Comparison of ENCODE assay signal across 8 mouse cellular contexts in genomic region chr13:37508385-37509351, GRCm38 (mm10).
A peak's percentile ranks its signal among the peaks of the same experiment; 100 is the strongest.
DNase-seq lines count a peak whose midpoint lies in the region; ATAC-seq lines count a peak whose summit lies in the region.

No protein-coding gene starts in this region.

- DNase-seq in adrenal gland, adult 2 months, result peak; percentile 85
- DNase-seq in adrenal gland, adult 18-20 months (ENCODE audit: low spot score in 2 of 2), result no peak
- DNase-seq in ZHBTc4 (ENCODE audit: low read depth, low spot score), result peak; percentile 71
- peak; percentile 77 for DNase-seq in lung, postnatal 10 days
- no peak for DNase-seq in left cerebral cortex, adult 18-20 months (ENCODE audit: low spot score in 2 of 2)
- no peak for DNase-seq in cerebellum, postnatal 36 days

- H3K4me1 ChIP-seq in heart, embryonic 12.5 days (replicated peaks), result peaks cover 50% of the 10 kb centered on the region
- H3K4me1 ChIP-seq in kidney, embryonic 15.5 days, result peaks cover 62% of the 10 kb centered on the region

- no peaks in the 10 kb centered on the region for H3K9me3 ChIP-seq in heart, embryonic 12.5 days (replicated peaks)
- no peaks in the 10 kb centered on the region for H3K9me3 ChIP-seq in kidney, embryonic 15.5 days (replicated peaks)

- H3K27me3 ChIP-seq in heart, embryonic 12.5 days (replicated peaks), result no peaks in the 10 kb centered on the region
- H3K27me3 ChIP-seq in kidney, embryonic 15.5 days, result no peaks in the 10 kb centered on the region

- ATAC-seq in heart, embryonic 12.5 days (ENCODE audit: insufficient number of reproducible peaks, low FRiP score), result peak; percentile 37
- ATAC-seq in kidney, embryonic 15.5 days (replicated peaks; ENCODE audit: low FRiP score), result peak; percentile 41; the same call in 1 of the 2 replicates

- H3K4me2 ChIP-seq in heart, embryonic 12.5 days, result peak overlapping the region; percentile 53
- peak overlapping the region; percentile 27; the same call in 1 of the 2 replicates for H3K4me2 ChIP-seq in kidney, embryonic 15.5 days

- H3K4me3 ChIP-seq in heart, embryonic 12.5 days, result no peak overlapping the region
- H3K4me3 ChIP-seq in kidney, embryonic 15.5 days (replicated peaks), result no peak overlapping the region

- WGBS in heart, embryonic 12.5 days, result 21% methylated on average over 19 of the region's 19 CpGs
- WGBS in kidney, embryonic 15.5 days, result 44% methylated on average over 19 of the region's 19 CpGs

- H3K27ac ChIP-seq in heart, embryonic 12.5 days (ENCODE audit: poor library complexity, severe bottlenecking), result peak overlapping the region; percentile 85
- peak overlapping the region; percentile 85 for H3K27ac ChIP-seq in kidney, embryonic 15.5 days

- no peaks in the 10 kb centered on the region for H3K36me3 ChIP-seq in heart, embryonic 12.5 days
- no peaks in the 10 kb centered on the region for H3K36me3 ChIP-seq in kidney, embryonic 15.5 days

- peak overlapping the region; percentile 19; the same call in 1 of the 2 replicates for H3K9ac ChIP-seq in heart, embryonic 12.5 days
- H3K9ac ChIP-seq in kidney, embryonic 15.5 days, result no peak overlapping the region

Comparison
In these comparisons a context has a peak if more than half of its experiments do, and no peak if none do; other contexts are left out.
1. DNase-seq: peak in adrenal gland, adult 2 months (single experiment), ZHBTc4 (single experiment) and lung, postnatal 10 days (single experiment); none in adrenal gland, adult 18-20 months (0 of 2), left cerebral cortex, adult 18-20 months (0 of 2) and cerebellum, postnatal 36 days (0 of 2).